Mouse (Mus musculus): ENCODE data around the gene Ifnab.

- TF ChIP-seq CTCF (conservative IDR thresholded peaks at IDR 0.05; ENCODE audit: low read length) (no peak), POU5F1 (IDR thresholded peaks at IDR 0.05; ENCODE audit: borderline replicate concordance, low read length) (no peak), NANOG (IDR thresholded peaks at IDR 0.05; ENCODE audit: borderline replicate concordance, low read length) (no peak)
Observed at GRCm38 (mm10) chr4:88655461-88655860, 35.7 kb downstream of the Ifnab start.
